Mouse (Mus musculus): ENCODE data around the gene Grin2d.

DNA sequence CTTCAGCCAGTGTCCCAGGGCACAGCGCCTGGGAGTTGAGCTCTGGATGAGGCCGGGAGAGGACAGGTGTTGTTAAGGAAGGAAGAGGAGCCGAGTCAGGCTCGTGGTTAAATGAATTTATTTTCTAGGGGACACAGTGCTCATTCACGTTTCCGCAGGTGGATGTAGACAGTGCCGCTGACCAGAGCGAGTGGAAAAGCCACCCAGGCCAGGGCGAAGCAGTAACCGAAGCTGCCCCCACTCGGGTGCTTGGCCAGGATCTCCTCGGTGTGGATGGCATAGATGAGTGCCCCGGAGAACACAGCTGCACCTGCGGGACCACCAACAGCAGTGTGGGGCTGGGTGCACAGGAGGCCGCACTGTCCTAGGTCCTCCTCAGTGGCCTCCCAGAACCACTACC is 39.7 kb upstream of the Grin2d start:
- TF ChIP-seq CTCF (IDR thresholded peaks at IDR 0.05; ENCODE audit: insufficient read depth, low read length) (no peak), POLR2A (IDR thresholded peaks at IDR 0.05; ENCODE audit: borderline replicate concordance, extremely low read depth, low read depth, low read length) (no peak)
